Mouse (Mus musculus) adipocyte (in vitro differentiated cells): ENCODE measurements around the gene Chd9.
"Not testable (repeated sequence)": the region's sequence is repeated elsewhere in the genome, so short reads cannot be mapped to it uniquely, and the experiment has no call there.

ENCODE experiments used
- DNase-seq: peaks from one replicate; pipeline ENCODE4 v3.0.0-alpha.2; 2016; ENCODE audit warnings: low spot score

Gene Chd9

DNA sequence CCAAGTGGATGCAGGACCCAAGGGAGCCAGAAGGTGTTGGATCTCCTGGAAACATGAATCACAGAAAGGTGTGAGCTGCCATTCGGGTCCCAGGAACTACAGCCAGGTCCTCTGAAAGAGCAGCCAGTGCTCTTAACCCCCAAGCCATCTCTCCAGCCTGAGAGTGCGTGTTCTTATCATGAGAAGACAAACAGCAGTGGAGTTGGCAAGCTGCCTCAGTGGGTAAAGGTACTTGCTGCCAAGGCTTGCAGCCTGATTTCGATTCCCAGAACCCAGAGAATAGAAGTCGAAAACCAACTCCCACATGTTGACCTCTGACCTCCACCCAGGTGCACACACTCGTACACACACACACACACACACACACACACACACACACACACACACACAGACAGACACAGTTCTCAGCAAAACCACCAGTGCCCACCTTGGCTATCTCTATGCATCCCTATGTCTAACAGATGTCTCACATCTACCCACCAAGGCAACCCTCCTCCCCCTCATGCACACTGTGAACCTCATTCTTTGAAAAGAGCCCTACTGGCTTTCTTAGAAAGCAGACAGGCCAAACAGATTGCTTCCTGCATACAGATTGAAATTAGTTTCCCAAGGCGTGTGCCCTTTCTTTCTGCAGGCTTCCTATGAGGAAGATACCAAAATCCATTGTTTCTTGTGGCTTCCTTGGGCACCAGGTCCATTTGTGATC is 43.4 kb downstream of the Chd9 start:
- DNase-seq, result peak; percentile 73

DNA sequence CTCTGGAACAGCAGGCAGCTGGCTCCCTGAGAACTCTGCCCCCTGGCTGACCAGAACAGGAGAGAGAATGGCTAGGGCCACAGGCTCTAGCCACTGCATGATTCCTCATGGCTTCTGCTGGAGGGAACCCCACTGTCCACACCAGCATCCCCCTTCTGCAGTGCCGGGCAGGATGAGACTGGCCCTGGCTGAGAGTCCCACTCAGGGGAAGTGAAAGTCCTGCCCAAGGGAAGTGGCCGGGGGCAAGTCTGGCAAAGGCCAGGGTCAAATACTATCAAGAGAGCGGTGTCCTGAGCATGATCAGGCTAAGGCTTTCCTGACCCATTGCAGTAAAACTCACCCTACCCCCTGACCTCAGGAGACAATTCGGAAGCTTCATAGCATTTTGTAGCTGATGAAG is 44.9 kb downstream of the Chd9 start:
- DNase-seq, result no peak

DNA sequence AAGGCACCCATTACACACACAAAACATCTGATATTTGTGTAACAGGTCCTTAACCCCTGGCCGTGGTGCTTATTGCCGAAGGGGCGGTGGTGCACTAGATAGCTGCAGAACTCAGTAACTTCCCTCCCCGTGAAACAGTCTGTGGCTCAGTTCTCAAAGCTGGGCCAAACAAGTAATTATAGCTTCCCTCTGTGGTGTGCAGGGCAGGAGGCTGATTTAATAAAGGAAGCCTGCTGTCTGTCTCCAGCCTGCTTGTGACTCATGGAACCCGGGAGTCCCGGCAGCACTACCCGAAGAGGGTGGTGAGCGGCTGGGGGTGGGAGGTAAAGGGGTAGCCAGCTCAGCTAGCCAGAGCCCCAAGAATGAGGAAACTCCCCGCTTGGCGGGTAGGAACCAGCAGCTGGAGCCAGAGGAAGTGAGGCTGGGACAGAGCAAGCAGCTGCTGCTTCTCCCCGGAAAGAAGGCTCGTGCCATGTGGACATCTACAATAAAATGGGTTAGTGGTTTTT is 48.1 kb downstream of the Chd9 start:
- DNase-seq, result peak; percentile 84

DNA sequence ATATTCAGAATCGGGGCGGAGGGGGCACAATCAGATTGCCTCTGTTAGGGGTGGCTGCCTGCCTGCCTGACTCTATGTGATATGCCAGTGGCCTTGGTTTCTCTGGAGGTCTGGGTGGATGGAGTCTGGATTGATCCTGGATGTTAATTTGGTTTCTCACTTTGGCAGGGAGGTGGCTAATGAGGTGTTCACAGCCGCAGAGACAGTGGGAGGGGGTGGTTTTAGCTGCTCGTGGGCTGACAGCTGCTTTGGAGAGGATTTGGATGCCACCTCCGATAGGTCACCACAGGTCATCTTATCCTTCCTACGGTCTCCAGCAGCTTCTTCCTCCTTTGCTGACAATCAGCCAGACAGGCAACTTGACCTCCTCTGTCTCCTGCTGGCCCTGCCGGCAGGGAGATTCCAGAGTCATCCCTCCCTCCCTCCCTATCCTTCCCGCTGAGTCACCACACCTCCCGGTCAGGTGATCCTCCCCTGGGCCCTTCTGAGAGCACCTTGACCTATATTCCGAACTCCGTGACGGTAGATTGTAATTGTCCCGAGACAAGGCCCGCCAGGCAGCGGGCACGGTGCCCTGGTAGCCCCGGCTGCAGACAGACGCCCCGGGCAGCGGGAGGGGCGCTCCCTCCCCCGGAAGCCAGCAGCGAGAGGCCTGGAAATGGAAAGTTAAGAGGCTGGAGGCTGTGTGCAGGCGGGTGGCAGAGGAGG is 48.7 kb downstream of the Chd9 start:
- DNase-seq, result peak; percentile 87

DNA sequence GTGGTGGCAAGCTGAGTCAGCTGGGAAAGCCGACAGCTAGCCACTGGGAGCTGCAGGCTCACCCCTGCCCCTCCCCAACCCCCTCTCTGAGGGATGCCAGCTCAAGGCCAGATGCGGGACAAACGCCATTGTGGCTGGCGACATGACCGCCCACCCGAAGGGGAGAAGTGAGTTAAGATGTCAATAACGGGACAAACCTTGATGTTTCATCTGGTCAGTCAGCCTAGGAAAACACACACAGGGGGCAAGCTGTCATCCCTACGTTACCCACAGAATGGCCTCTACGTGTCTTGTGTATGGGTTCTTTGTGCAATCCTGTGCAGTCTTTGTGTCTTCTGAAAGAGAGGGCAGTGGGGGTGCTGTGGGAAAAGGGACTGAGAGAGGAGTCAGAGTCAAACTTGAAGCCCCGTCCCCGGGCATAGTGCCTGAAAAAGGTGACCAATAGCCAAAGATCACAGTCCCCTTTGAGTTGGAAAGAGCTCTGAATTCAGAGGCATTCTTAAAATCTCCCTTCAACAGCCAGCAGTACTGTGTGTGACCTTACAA is 49.4 kb downstream of the Chd9 start:
- DNase-seq, result peak; percentile 86

DNA sequence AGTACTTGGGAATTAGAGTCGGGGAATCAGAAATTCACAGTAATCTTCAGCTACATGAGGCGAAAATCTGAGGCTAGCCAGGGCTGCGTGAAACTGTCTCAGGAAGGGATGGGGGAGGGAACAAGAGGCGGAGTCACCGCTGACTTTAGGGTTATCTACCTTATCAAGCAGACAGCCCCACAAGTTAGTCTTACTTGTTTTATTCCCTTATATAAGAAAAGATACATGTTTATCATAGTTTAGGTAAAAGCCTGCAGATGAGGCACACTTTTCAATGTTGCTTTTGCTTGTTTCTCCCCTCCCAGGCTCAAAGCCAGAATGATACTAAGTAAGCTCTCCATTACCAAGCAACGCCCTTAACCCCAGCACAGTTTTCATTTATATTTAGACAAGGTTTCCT is 50.4 kb downstream of the Chd9 start:
- DNase-seq, result no peak

DNA sequence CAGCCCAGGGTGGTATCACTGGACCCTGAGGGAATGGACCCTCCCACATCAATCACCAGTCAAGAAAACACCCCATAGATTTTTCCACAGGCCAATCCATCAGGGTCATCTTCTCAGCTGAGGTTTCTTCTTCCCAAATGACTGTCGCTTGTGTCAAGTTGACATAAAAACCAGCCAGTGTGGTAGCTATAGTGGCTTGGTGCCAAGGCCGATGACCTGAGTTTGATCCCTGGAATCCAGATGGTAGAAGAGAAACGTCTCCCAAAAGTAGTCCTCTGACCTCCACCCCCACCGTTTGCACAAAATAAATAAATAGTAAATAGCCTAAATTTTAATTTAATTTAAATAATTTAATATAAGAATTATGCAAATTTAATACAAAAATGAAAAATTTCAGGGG is 51.9 kb downstream of the Chd9 start:
- DNase-seq, result no peak

DNA sequence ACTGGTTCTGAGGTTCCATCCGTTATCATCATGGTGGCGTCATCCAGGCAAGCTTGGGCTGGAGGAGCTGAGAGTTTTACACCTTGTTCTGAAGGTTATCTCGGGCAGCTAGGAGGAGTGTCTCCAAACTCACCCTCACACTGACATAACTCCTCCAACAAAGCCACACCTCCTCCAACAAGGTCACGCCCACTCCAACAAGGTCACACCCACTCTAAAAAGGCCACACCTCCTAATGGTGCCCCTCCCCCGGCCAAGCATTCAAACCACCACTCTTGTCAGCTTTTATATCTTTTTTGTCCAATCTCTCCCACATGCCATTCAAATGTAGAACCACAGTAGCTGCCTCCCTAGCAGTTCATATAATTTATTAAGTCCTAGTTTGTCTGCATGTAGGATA is 53.0 kb downstream of the Chd9 start:
- DNase-seq, result no peak

DNA sequence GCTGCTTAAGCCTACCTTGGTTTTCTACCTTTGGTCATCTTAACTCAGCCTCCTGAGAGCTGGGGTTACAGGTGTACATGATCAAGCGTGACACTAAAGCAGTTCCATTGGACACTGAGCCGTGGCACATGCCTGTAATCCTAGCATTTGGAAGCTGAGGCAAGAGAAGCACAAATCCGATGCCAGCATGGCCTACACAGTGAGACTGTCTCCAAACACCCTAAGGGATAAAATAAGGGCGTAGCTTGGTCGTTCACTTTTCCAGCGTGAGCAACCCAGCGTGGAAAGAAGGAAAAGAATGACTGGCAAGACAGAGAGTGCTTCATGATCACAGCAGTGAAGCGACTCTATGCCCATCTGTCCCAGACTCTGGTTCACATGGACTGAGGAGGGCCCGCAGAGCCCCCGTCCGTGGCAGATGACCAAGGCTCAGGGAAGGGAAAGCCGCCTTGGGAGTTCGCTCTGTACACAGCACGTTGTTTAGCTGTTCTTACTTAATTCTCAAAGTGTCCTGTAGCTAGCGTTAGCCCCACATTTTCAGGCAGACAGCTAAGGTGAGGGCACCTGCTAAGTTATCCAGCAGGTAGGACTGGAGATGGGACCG is 54.0 kb downstream of the Chd9 start:
- no peak for DNase-seq

DNA sequence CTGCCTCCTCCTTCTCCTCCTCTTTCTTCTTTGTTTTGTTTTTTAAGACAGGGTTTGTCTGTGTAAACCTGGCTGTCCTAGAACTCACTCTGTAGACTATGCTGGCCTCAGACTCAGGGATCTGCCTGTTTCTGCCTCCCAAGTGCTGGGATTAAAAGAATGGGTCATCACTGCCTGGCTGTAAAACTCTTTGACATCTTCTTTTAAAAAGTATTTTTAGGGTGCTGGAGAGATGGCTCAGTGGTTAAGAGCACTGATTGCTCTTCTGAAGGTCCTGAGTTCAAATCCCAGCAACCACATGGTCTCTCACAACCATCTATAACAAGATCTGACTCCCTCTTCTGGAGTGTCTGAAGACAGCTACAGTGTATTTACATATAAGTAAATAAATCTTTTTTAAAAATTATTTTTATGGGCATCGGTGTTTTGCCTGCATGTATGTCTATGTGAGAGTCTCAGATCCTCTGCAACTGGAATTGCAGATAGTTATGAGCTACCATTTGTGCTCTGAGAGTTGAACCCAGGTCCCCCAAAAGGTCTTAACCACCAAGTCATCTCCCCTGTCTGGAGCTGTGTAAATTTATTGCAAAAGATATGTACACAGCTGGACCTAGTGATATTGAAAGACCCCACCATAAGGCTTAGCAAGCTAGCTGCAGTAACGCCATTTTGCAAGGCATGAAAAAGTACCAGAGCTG is 57.7 kb downstream of the Chd9 start:
- no peak for DNase-seq

DNA sequence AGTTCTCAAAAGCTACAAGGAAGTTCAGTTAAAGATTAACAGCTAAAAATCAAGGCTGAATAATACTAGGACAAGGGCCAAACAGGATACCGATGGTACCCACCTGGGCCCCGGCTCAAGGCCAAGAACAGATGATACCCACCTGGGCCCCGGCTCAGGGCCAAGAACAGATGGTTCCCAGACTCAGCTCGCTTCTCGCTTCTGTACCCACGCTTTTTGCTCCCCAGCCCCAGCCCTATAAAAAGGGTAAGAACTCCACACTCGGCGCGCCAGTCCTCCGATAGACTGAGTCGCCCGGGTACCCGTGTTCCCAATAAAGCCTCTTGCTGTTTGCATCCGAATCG is 58.2 kb downstream of the Chd9 start:
- DNase-seq, result not testable (repeated sequence)

DNA sequence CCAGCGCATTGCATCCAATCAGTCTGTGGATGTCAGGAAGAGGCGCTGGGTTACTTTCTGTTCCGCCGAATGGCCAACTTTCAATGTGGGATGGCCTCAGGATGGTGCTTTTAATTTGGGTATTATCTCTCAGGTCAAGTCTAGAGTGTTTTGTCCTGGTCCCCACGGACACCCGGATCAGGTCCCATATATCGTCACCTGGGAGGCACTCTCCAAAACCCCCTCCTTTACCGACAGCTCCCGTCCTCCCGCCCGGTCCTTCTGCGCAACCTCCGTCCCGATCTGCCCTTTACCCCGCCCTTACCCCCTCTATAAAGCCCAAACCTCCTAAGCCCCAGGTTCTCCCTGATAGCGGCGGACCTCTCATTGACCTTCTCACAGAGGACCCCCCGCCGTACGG is 59.2 kb downstream of the Chd9 start:
- DNase-seq, result not testable (repeated sequence)

DNA sequence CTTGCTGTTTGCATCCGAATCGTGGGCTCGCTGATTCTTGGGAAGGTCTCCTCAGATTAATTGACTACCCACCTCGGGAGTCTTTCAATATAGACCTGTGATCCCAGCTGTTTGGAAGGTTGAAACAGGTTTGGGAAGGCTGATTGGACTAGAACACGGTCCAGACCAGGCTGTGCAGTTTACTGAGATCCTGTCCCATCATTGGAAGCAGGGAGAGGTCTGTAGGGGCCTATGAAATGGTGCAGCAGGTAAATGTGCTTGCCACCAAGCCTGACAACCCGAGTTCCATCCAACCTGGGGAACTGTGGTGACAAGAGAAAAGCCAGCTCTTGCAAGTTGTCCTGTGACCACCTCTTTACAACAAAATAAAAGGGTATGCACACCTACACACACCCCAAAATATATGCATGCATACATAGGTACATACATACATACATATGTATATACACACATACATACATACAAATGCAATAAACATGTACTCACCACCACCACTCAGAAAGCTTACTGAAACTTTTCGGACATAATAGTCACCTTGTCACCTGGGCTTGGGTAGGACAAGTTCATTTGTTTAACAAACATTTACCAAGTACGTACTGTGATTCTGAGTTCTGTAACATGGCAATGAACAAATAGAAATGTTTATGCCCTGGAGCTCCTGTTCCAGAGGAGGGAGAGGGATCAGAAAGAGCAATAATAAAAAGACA is 63.9 kb downstream of the Chd9 start:
- no peak for DNase-seq

DNA sequence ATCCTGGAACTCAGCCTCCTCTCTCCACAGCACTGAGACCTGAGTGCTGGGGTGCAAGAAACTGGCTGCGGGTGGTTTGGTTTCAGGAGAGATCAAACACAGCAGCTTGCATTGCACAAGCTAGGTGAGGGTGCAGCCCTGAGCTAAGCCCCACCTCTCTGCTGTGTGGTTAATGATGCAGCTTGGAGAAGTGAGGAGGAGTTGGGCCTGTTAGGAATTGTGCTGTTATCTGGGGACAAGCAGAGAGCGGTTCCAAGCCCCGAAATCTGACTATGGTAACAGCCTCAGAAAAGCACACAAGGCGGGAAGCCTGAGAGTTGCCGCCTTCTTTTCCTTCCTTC is 64.4 kb downstream of the Chd9 start:
- DNase-seq, result no peak

DNA sequence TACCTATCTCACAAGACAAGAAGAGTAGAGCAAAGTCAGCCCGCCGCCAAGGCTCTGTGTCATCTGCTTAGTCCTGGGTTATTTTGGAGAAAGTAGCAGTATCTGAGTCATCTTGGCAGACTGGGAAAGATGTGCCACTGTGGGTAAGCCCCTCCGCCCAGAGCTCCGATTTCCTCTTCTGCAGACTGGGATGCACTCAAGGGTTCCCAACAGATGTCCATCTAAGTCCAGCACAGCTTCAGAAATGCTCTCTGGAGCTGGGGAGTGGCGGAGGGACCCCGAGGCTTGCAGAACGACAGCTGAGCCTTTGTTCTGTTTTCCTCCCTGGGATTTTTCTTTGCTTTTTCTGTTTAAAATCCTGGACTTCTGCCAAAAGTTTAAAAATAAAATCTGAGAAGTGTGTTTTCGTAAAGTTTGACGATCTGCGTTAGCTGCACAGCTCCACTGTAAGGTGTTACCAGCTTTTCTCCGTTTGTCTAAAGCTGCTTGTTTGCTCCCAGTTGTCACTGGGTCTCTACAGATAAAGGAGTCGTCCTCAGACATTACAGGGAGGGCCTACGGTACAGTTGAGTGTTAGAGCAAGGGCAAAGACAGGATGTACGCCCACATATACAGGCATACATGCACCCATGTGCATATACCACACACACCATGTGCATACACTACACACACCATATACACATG is 66.2 kb downstream of the Chd9 start:
- peak; percentile 63 for DNase-seq

DNA sequence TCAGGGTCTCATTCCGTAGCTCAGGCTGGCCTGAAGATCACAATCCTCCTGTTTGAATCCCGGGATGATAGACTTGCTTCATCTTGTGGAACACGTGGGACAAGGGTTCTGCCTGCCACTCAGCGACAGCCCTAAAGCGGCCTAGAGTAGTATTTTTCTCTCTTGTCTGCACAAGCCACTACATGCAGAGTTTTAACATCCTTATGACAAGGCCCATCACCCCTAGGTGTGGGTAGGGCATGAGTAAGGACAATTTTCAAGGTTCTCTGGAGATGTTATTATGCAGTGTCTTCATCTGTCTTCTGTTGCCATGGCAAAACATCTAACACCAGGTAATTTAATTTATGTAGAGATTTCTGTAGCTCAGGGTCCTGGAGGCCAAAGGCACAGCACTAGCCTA is 69.2 kb downstream of the Chd9 start:
- no peak for DNase-seq

DNA sequence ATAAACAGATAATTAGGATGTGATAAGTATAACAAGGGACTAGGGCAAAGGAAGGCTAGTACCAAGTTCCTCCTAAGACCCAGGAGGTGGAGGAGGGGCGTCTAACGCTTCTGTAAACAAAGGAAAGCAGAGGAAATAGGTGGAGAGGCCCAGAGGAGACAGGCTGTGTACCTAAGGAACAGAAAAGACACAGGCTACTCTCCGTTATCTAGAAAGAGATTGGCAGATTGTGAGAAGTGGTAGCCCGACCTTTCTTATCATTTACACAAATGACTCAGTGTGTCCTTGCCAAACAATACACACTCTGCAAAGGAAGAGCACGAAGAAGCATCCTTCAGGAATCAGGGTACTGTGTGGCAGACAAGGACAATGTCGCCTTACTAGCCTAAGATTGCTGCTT is 70.4 kb downstream of the Chd9 start:
- DNase-seq, result no peak

DNA sequence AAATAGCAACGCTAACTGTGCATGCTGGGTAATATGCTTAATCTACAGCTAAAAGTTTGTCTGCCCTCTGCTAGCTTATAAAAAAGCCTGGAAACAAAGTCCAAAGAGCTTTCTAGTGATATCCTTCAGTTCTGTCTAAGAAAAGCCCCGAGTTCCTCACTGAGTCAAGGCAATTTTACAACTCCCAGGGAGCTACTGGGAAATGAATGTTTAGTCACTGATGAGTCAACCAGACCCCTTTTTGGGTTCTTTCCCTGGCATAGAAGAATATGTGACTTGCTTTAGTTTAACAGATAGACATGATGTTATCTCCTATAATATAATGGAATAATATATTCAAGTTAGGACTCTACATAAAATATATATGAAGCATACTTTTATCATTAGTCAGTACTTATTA is 73.8 kb downstream of the Chd9 start:
- DNase-seq, result no peak

DNA sequence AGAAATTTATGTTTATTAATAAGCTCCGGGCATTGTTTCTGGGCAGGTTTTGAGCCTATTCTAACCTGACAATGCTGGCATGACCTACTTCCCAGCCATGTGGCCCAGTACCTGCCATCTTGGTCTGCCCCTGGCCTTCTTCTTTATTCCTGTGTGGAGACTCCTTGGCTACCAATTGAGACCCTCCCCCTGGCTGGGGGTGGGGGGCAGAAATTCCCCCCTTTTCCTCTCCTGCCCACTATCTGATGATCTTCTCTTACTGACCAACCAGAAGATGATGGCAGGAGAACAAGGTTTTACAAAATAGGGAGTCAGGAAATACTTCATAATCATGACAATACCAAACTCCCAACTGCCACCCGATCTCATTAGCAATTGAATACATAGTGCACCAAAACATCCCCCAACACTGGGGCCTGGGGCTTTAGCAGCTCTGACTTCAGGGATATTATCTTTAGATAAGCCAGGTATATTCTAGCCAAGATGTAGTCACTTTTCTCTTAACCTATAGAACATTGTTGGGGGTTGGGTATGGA is 76.1 kb downstream of the Chd9 start:
- no peak for DNase-seq

DNA sequence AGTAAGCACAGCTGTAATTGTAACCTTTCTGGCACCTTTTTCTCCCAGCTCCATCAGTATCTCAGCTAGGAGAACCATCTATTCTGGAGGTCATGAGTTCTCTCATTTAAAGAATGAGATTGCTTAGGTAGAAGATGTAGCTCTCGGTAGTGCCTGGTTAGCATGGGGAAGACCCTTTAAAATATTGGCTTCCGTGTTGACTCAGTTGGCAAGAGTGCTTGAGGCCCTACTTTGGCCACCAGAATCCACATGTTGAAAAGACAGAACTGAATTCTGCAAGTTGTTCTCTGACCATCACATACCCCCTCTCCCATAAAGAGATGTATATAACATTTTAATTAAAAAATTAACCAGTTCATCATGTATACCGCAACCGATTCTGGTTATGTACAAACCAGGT is 78.8 kb downstream of the Chd9 start:
- no peak for DNase-seq

DNA sequence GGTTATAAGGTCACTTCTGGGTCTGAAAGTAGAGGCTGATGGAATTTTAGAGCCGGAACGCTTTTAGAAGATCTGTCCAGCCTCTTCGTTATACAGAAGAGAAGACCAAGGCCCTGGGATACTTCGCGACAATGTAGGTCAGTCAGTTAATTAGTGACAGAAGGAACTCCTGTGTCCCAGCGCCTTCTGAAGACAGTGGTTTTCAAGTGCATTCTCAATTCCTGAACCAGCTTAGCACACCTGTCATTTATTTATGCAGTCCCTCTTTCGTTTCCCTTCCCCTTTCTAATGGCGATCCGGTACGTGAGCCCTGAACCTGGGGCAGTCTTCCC is 79.3 kb downstream of the Chd9 start:
- peak; percentile 28 for DNase-seq
